Mouse (Mus musculus): Measurements from ENCODE around the gene Muc1.
A peak's percentile ranks its signal among the peaks of the same experiment; 100 is the strongest.

Gene Muc1

GRCm38 (mm10) chr3:89233562-89234110, 4.8 kb downstream of the Muc1 start:
- peak; percentile 52 for DNase-seq (ENCODE audit: low read depth, low spot score)

- DNase-seq (ENCODE audit: low read depth, low spot score): no peak
These were observed 7.7 kb downstream of the Muc1 start for GRCm38 (mm10) chr3:89236516-89236915.

- DNase-seq (ENCODE audit: low read depth, low spot score): no peak
These were observed 8.8 kb downstream of the Muc1 start for GRCm38 (mm10) chr3:89237682-89238081.

GRCm38 (mm10) chr3:89238494-89238893, 9.6 kb downstream of the Muc1 start:
- DNase-seq (ENCODE audit: low read depth, low spot score): no peak

GRCm38 (mm10) chr3:89242331-89242895, 13.6 kb downstream of the Muc1 start:
- DNase-seq (ENCODE audit: low read depth, low spot score): peak; percentile 81

- DNase-seq (ENCODE audit: low read depth, low spot score): peak; percentile 76
These were observed 14.8 kb downstream of the Muc1 start for GRCm38 (mm10) chr3:89243609-89244008.

GRCm38 (mm10) chr3:89244158-89244981, 15.5 kb downstream of the Muc1 start:
- DNase-seq (ENCODE audit: low read depth, low spot score): no peak

- no peak for DNase-seq (ENCODE audit: low read depth, low spot score)
These were observed 16.3 kb downstream of the Muc1 start for GRCm38 (mm10) chr3:89244982-89245687.

GRCm38 (mm10) chr3:89245688-89246171, 16.9 kb downstream of the Muc1 start, which contains the start of gene Krtcap2:
Krtcap2 (plus strand) TSS chr3:89245966.
- DNase-seq (ENCODE audit: low read depth, low spot score): peak; percentile 47

GRCm38 (mm10) chr3:89246261-89247100, 17.6 kb downstream of the Muc1 start, which contains the start of gene Trim46:
Trim46 (minus strand) TSS chr3:89246309.
- peak; percentile 96 for DNase-seq (ENCODE audit: low read depth, low spot score)

GRCm38 (mm10) chr3:89247466-89247865, 18.6 kb downstream of the Muc1 start:
- DNase-seq (ENCODE audit: low read depth, low spot score): no peak

- DNase-seq (ENCODE audit: low read depth, low spot score): peak; percentile 70
These were observed 21.7 kb downstream of the Muc1 start for GRCm38 (mm10) chr3:89250435-89251040.

- DNase-seq (ENCODE audit: low read depth, low spot score): peak; percentile 77
These were observed 22.6 kb downstream of the Muc1 start for GRCm38 (mm10) chr3:89251365-89251895.

GRCm38 (mm10) chr3:89254994-89255393, 26.1 kb downstream of the Muc1 start:
- no peak for DNase-seq (ENCODE audit: low read depth, low spot score)

GRCm38 (mm10) chr3:89256177-89256576, 27.3 kb downstream of the Muc1 start:
- DNase-seq (ENCODE audit: low read depth, low spot score): no peak

- peak; percentile 30 for DNase-seq (ENCODE audit: low read depth, low spot score)
These were observed 30.2 kb downstream of the Muc1 start, which contains the start of gene Dpm3 for GRCm38 (mm10) chr3:89259076-89259475. Dpm3 (plus strand) TSS chr3:89259358.

GRCm38 (mm10) chr3:89260211-89260610, 31.4 kb downstream of the Muc1 start:
- DNase-seq (ENCODE audit: low read depth, low spot score): no peak

- no peak for DNase-seq (ENCODE audit: low read depth, low spot score)
These were observed 33.6 kb downstream of the Muc1 start for GRCm38 (mm10) chr3:89262417-89262816.

GRCm38 (mm10) chr3:89266439-89266893, 37.6 kb downstream of the Muc1 start:
- DNase-seq (ENCODE audit: low read depth, low spot score): peak; percentile 88

- no peak for DNase-seq (ENCODE audit: low read depth, low spot score)
These were observed 40.1 kb downstream of the Muc1 start for GRCm38 (mm10) chr3:89268916-89269315.
